Comparison of ENCODE assay signal across 20 mouse cellular contexts in the genomic region with DNA sequence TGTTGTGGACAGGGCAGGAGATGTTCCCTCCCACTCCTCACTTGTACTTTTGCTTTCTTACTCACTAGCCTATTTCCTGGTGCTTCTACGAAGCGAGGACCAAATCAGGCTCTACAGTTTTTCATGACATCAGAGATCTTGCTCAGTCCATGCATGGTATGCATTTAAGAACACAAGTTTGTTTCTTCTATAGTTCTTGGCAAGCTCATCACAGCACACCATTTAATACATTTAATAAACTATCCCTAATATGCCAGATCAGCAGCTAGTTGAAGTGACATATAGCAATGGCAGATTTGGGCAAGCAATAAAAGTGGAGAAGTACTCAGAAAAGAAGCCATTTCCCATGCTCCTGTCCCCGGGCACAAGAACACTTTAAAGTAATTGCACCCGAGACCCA.
DNase-seq lines count a peak whose midpoint lies in the region; ATAC-seq and TF ChIP-seq lines count a peak whose summit lies in the region.
"Had no signal": no experiment of that assay in that cellular context is flagged by ENCODE, and none has a peak within 500 bp of the region (broad histone marks: within the 10 kb centered on the region; RNA-seq: fewer than 3 reads in every experiment).

No protein-coding gene starts in this region.

- H3K36me3 ChIP-seq in lung, embryonic 14.5 days (ENCODE audit: insufficient read depth), result peaks cover 6% of the 10 kb centered on the region; the same call in 1 of the 2 replicates
- H3K36me3 ChIP-seq in lung, embryonic 16.5 days (ENCODE audit: control insufficient read depth, insufficient read depth, low read length), result 0 out of 2 replicates have a peak, but pooled peaks cover 2% of the 10 kb centered on the region
- H3K36me3 ChIP-seq in stomach, embryonic 15.5 days, result no peaks in the 10 kb centered on the region
- no peaks in the 10 kb centered on the region for H3K36me3 ChIP-seq in stomach, postnatal 0 days (ENCODE audit: control insufficient read depth, insufficient read depth, low read length)
- peaks cover 1% of the 10 kb centered on the region for H3K36me3 ChIP-seq in myocyte (ENCODE audit: control insufficient read depth, insufficient read depth)
- H3K36me3 ChIP-seq: embryonic facial prominence, embryonic 10.5 days; embryonic facial prominence, embryonic 12.5 days; forebrain, embryonic 10.5 days; forebrain, embryonic 12.5 days had no signal

- H3K9ac ChIP-seq in lung, embryonic 14.5 days, result no peak overlapping the region
- no peak overlapping the region for H3K9ac ChIP-seq in lung, embryonic 16.5 days (ENCODE audit: low read length)
- no peak overlapping the region for H3K9ac ChIP-seq in stomach, embryonic 15.5 days
- H3K9ac ChIP-seq in stomach, postnatal 0 days (ENCODE audit: low read length), result no peak overlapping the region
- H3K9ac ChIP-seq: embryonic facial prominence, embryonic 12.5 days; forebrain, embryonic 12.5 days had no signal

- H3K4me2 ChIP-seq in lung, embryonic 14.5 days, result no peak overlapping the region
- H3K4me2 ChIP-seq in lung, embryonic 16.5 days (ENCODE audit: low read depth, low read length), result no peak overlapping the region
- no peak overlapping the region for H3K4me2 ChIP-seq in stomach, embryonic 15.5 days
- H3K4me2 ChIP-seq in stomach, postnatal 0 days (replicated peaks; ENCODE audit: low read depth), result no peak overlapping the region
- H3K4me2 ChIP-seq in myocyte (ENCODE audit: low read depth), result peak overlapping the region; percentile 44
- H3K4me2 ChIP-seq: embryonic facial prominence, embryonic 12.5 days; forebrain, embryonic 12.5 days had no signal

- DNase-seq in lung, embryonic 14.5 days, result no peak
- no peak for DNase-seq in lung, postnatal 25 days (ENCODE audit: low spot score)
- no peak for DNase-seq in lung, postnatal 14 days
- no peak for DNase-seq in stomach, postnatal 0 days (ENCODE audit: low spot score)
- no peak for DNase-seq in adrenal gland, adult 8-10 months
- DNase-seq: cerebellum, adult 11-12 months; cerebellum, adult 2 months; cerebellum, adult 9-10 months; cerebellum, postnatal 10 days; cerebellum, postnatal 25 days had no signal

- TF ChIP-seq EP300 in stomach, postnatal 0 days (optimal IDR thresholded peaks at IDR 0.05), result no peak

- no peak for TF ChIP-seq CTCF in lung, embryonic 14.5 days (IDR thresholded peaks at IDR 0.05; ENCODE audit: low read depth)
- no peak for TF ChIP-seq CTCF in stomach, postnatal 0 days (IDR thresholded peaks at IDR 0.05; ENCODE audit: low read depth)

- H3K27me3 ChIP-seq in lung, embryonic 14.5 days (ENCODE audit: insufficient read depth, low read length), result no peaks in the 10 kb centered on the region
- H3K27me3 ChIP-seq in lung, embryonic 16.5 days (ENCODE audit: control insufficient read depth, insufficient read depth, low read depth, low read length), result no peaks in the 10 kb centered on the region
- H3K27me3 ChIP-seq in stomach, embryonic 15.5 days (replicated peaks), result no peaks in the 10 kb centered on the region
- no peaks in the 10 kb centered on the region for H3K27me3 ChIP-seq in stomach, postnatal 0 days (ENCODE audit: control insufficient read depth, insufficient read depth, low read length)
- H3K27me3 ChIP-seq in myocyte (ENCODE audit: control insufficient read depth, insufficient read depth, insufficient read length), result no peaks in the 10 kb centered on the region
- H3K27me3 ChIP-seq: embryonic facial prominence, embryonic 12.5 days; forebrain, embryonic 12.5 days had no signal

- WGBS in lung, embryonic 14.5 days, result 66% methylated on average over 4 of the region's 4 CpGs
- WGBS in lung, embryonic 16.5 days, result 57% methylated on average over 4 of the region's 4 CpGs
- WGBS in stomach, embryonic 15.5 days, result 70% methylated on average over 4 of the region's 4 CpGs
- WGBS in stomach, postnatal 0 days, result 69% methylated on average over 4 of the region's 4 CpGs

- H3K4me3 ChIP-seq in lung, embryonic 14.5 days (ENCODE audit: low read depth, low read length), result no peak overlapping the region
- H3K4me3 ChIP-seq in lung, embryonic 16.5 days (ENCODE audit: low read length), result no peak overlapping the region
- no peak overlapping the region for H3K4me3 ChIP-seq in stomach, embryonic 15.5 days (replicated peaks)
- H3K4me3 ChIP-seq in stomach, postnatal 0 days (ENCODE audit: low read depth, low read length), result no peak overlapping the region
- H3K4me3 ChIP-seq in myocyte, result no peak overlapping the region
- H3K4me3 ChIP-seq: embryonic facial prominence, embryonic 10.5 days; embryonic facial prominence, embryonic 12.5 days; erythroblast, embryonic 14.5 days; forebrain, embryonic 10.5 days; forebrain, embryonic 12.5 days had no signal

- H3K9me3 ChIP-seq in lung, embryonic 14.5 days (ENCODE audit: low read depth, low read length), result no peaks in the 10 kb centered on the region
- H3K9me3 ChIP-seq in lung, embryonic 16.5 days (ENCODE audit: control insufficient read depth, low read length), result no peaks in the 10 kb centered on the region
- H3K9me3 ChIP-seq in stomach, embryonic 15.5 days, result no peaks in the 10 kb centered on the region
- no peaks in the 10 kb centered on the region for H3K9me3 ChIP-seq in stomach, postnatal 0 days (ENCODE audit: control insufficient read depth, low read length)
- H3K9me3 ChIP-seq: embryonic facial prominence, embryonic 10.5 days; embryonic facial prominence, embryonic 12.5 days; forebrain, embryonic 10.5 days; forebrain, embryonic 12.5 days had no signal

- peak; percentile 58 for ATAC-seq in lung, embryonic 14.5 days (ENCODE audit: insufficient read depth)
- ATAC-seq in lung, embryonic 16.5 days (ENCODE audit: low read depth), result peak; percentile 71; the same call in 1 of the 2 replicates
- ATAC-seq in stomach, embryonic 15.5 days (ENCODE audit: insufficient read depth, low FRiP score, low read depth), result no peak
- ATAC-seq in stomach, postnatal 0 days (ENCODE audit: low FRiP score, low TSS enrichment), result no peak
- ATAC-seq: forebrain, embryonic 14.5 days; forebrain, embryonic 16.5 days had no signal

- H3ac ChIP-seq in myocyte (ENCODE audit: control insufficient read depth, insufficient read length), result no peak overlapping the region

- H3K27ac ChIP-seq in lung, embryonic 14.5 days (ENCODE audit: low read depth), result peak overlapping the region; percentile 5; the same call in 1 of the 2 replicates
- H3K27ac ChIP-seq in lung, embryonic 16.5 days (ENCODE audit: low read length), result peak overlapping the region; percentile 54
- 0 out of 2 replicates have a peak overlapping the region, but pooled peaks have one; percentile 33 for H3K27ac ChIP-seq in stomach, embryonic 15.5 days
- H3K27ac ChIP-seq in stomach, postnatal 0 days (replicated peaks), result no peak overlapping the region
- H3K27ac ChIP-seq: embryonic facial prominence, embryonic 10.5 days; embryonic facial prominence, embryonic 12.5 days; forebrain, embryonic 10.5 days; forebrain, embryonic 12.5 days had no signal

- no peaks in the 10 kb centered on the region for H3K79me2 ChIP-seq in myocyte (ENCODE audit: control insufficient read depth, insufficient read depth)

- TF ChIP-seq POLR2A in myocyte (IDR thresholded peaks at IDR 0.05; ENCODE audit: insufficient read length, low read depth), result no peak

- H3K4me1 ChIP-seq in lung, embryonic 14.5 days (ENCODE audit: insufficient read depth), result peaks cover 4% of the 10 kb centered on the region; the same call in 1 of the 2 replicates
- peaks cover 12% of the 10 kb centered on the region for H3K4me1 ChIP-seq in lung, embryonic 16.5 days (replicated peaks; ENCODE audit: control insufficient read depth, insufficient read depth, low read length)
- H3K4me1 ChIP-seq in stomach, embryonic 15.5 days, result no peaks in the 10 kb centered on the region
- H3K4me1 ChIP-seq in stomach, postnatal 0 days (replicated peaks; ENCODE audit: control insufficient read depth, insufficient read depth), result no peaks in the 10 kb centered on the region
- H3K4me1 ChIP-seq: embryonic facial prominence, embryonic 10.5 days; embryonic facial prominence, embryonic 12.5 days; forebrain, embryonic 10.5 days; forebrain, embryonic 12.5 days had no signal

TF ChIP-seq in myocyte, 11 proteins besides CTCF, POLR2A, EP300 and RAD21:
- TF ChIP-seq MAX (IDR thresholded peaks at IDR 0.05; ENCODE audit: low read depth), result no peak

Comparison
In these comparisons a context has a peak if more than half of its experiments do, and no peak if none do; other contexts are left out.
1. ATAC-seq: peak in lung, embryonic 14.5 days (single experiment) and lung, embryonic 16.5 days (single experiment); none in stomach, embryonic 15.5 days (single experiment) and stomach, postnatal 0 days (single experiment).